Mouse (Mus musculus): Measurements from ENCODE around the gene Gm49366. TPM values are rescaled to one million over a fixed set of nuclear protein-coding genes. Genes with fewer than 3 reads are reported as not detected.
A peak's percentile ranks its signal among the peaks of the same experiment; 100 is the strongest.
"Not testable (repeated sequence)": the region's sequence is repeated elsewhere in the genome, so short reads cannot be mapped to it uniquely, and the experiment has no call there.

The Gm49366 gene
- polyA plus RNA-seq, 1 experiment from 2014 or later: not detected

- ATAC-seq (ENCODE audit: insufficient read depth) (no peak), DNase-seq (no peak)
- Histone ChIP-seq H3K4me3 (ENCODE audit: low read depth, low read length) (no peak overlapping the region), H3K27ac (ENCODE audit: low read depth) (no peak overlapping the region), H3K9ac (no peak overlapping the region), H3K27me3 (ENCODE audit: insufficient read depth, low read length) (0 out of 2 replicates have a peak, but pooled peaks cover 1% of the 10 kb centered on the region), H3K4me2 (no peak overlapping the region), H3K9me3 (ENCODE audit: low read depth, low read length) (no peaks in the 10 kb centered on the region), H3K36me3 (ENCODE audit: insufficient read depth) (no peaks in the 10 kb centered on the region), H3K4me1 (ENCODE audit: insufficient read depth) (no peaks in the 10 kb centered on the region)
- no peak for TF ChIP-seq CTCF (IDR thresholded peaks at IDR 0.05; ENCODE audit: low read depth)
- WGBS: 89% methylated on average over 1 of the region's 1 CpGs
These were observed 8.2 kb downstream of the Gm49366 start for GRCm38 (mm10) chr12:84046906-84047305.

DNA sequence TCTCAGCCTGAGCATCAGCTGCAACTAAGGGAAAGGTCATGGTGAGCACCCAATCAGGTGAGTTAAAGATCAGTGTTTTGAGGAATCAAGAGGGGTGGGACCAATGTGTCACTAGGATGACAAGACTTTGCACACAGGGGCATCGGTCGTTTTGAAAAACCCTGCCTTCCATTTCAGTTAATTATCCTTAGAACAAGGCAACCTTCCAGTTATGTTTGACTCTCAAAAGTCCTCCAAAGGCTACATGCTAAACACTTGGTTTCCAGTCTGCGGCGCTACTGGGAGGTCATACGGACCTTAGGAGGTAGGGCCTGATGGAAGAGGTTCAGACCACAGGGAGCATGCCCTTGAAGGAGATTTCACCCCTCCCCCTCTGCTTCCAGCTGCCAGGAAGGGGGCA lies 12.0 kb downstream of the Gm49366 start:
- H3K4me1 ChIP-seq (ENCODE audit: insufficient read depth); H3K36me3 ChIP-seq (ENCODE audit: insufficient read depth); H3K9ac ChIP-seq; H3K4me2 ChIP-seq; ATAC-seq (ENCODE audit: insufficient read depth); DNase-seq; H3K9me3 ChIP-seq (ENCODE audit: low read depth, low read length); H3K27ac ChIP-seq (ENCODE audit: low read depth); H3K4me3 ChIP-seq (ENCODE audit: low read depth, low read length): not testable (repeated sequence)
- 85% methylated on average over 5 of the region's 5 CpGs for WGBS
- peaks cover 12% of the 10 kb centered on the region; the same call in 1 of the 2 replicates for H3K27me3 ChIP-seq (ENCODE audit: insufficient read depth, low read length)

- Histone ChIP-seq H3K27ac (ENCODE audit: low read depth) (no peak within 1 kb of the TSS), H3K9me3 (ENCODE audit: low read depth, low read length) (no peaks in the 10 kb centered on the region), H3K4me1 (ENCODE audit: insufficient read depth) (no peaks in the 10 kb centered on the region), H3K9ac (no peak within 1 kb of the TSS), H3K4me2 (no peak within 1 kb of the TSS), H3K36me3 (ENCODE audit: insufficient read depth) (no peaks in the 10 kb centered on the region), H3K27me3 (ENCODE audit: insufficient read depth, low read length) (peaks cover 12% of the 10 kb centered on the region; the same call in 1 of the 2 replicates), H3K4me3 (ENCODE audit: low read depth, low read length) (no peak within 1 kb of the TSS)
- WGBS: 71% methylated on average over 5 of the region's 5 CpGs
- DNase-seq: no peak
- TF ChIP-seq CTCF (IDR thresholded peaks at IDR 0.05; ENCODE audit: low read depth): no peak
- no peak for ATAC-seq (ENCODE audit: insufficient read depth)
These were observed 13.3 kb downstream of the Gm49366 start, which contains the start of gene Acot3 for GRCm38 (mm10) chr12:84051937-84052474. Acot3 (plus strand) TSS chr12:84052144.

GRCm38 (mm10) chr12:84052609-84053008 lies 13.9 kb downstream of the Gm49366 start:
- WGBS: 83% methylated on average over 7 of the region's 7 CpGs
- H3K27ac ChIP-seq (ENCODE audit: low read depth): no peak overlapping the region
- H3K4me1 ChIP-seq (ENCODE audit: insufficient read depth): no peaks in the 10 kb centered on the region
- H3K9me3 ChIP-seq (ENCODE audit: low read depth, low read length): no peaks in the 10 kb centered on the region
- no peak overlapping the region for H3K9ac ChIP-seq
- H3K27me3 ChIP-seq (ENCODE audit: insufficient read depth, low read length): peaks cover 12% of the 10 kb centered on the region; the same call in 1 of the 2 replicates
- no peaks in the 10 kb centered on the region for H3K36me3 ChIP-seq (ENCODE audit: insufficient read depth)
- ATAC-seq (ENCODE audit: insufficient read depth) (no peak), DNase-seq (no peak)
- TF ChIP-seq CTCF (IDR thresholded peaks at IDR 0.05; ENCODE audit: low read depth): no peak
- no peak overlapping the region for H3K4me2 ChIP-seq
- no peak overlapping the region for H3K4me3 ChIP-seq (ENCODE audit: low read depth, low read length)

GRCm38 (mm10) chr12:84053173-84053572 lies 14.4 kb downstream of the Gm49366 start:
- Histone ChIP-seq H3K4me2 (peak overlapping the region; percentile 80), H3K27ac (ENCODE audit: low read depth) (no peak overlapping the region), H3K9me3 (ENCODE audit: low read depth, low read length) (no peaks in the 10 kb centered on the region), H3K4me3 (ENCODE audit: low read depth, low read length) (peak overlapping the region; percentile 41), H3K36me3 (ENCODE audit: insufficient read depth) (no peaks in the 10 kb centered on the region), H3K27me3 (ENCODE audit: insufficient read depth, low read length) (peaks cover 12% of the 10 kb centered on the region; the same call in 1 of the 2 replicates), H3K9ac (peak overlapping the region; percentile 44), H3K4me1 (ENCODE audit: insufficient read depth) (no peaks in the 10 kb centered on the region)
- WGBS: 5% methylated on average over 16 of the region's 16 CpGs
- DNase-seq (peak; percentile 16), ATAC-seq (ENCODE audit: insufficient read depth) (no peak)
- TF ChIP-seq CTCF (IDR thresholded peaks at IDR 0.05; ENCODE audit: low read depth): no peak

DNA sequence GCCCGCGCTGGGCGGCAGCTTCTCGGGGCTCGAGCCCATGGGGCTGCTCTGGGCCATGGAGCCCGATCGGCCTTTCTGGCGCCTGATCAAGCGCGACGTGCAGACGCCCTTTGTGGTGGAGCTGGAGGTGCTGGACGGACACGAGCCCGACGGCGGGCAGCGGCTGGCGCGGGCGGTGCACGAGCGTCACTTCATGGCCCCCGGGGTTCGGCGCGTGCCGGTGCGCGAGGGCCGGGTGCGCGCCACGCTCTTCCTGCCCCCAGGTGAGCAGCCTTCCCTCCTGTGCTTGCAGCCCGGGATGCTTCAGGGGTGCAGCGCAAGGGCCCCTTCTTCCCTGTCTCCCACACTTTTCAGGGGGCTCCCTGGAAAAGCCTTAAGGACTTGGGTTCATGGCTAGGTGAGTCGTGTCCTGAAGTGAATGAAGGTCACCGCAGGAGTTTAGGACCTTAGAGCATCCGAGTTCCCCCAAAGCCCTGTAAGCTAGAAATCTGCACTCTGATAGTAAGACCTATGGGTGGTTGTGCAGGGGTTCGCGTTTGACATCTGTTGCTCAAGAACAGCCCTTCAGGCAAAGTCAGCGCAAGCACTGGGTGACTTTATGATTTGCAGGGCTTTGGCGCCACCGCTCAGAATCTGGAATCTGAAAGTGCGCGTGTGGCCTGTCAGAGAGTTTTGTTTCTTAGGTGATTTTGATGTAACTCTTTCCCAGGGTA lies 15.1 kb downstream of the Gm49366 start:
- Histone ChIP-seq H3K9me3 (ENCODE audit: low read depth, low read length) (no peaks in the 10 kb centered on the region), H3K4me2 (peak overlapping the region; percentile 80), H3K4me3 (ENCODE audit: low read depth, low read length) (peak overlapping the region; percentile 41), H3K27ac (ENCODE audit: low read depth) (no peak overlapping the region), H3K4me1 (ENCODE audit: insufficient read depth) (no peaks in the 10 kb centered on the region), H3K36me3 (ENCODE audit: insufficient read depth) (no peaks in the 10 kb centered on the region), H3K9ac (peak overlapping the region; percentile 44), H3K27me3 (ENCODE audit: insufficient read depth, low read length) (peaks cover 12% of the 10 kb centered on the region; the same call in 1 of the 2 replicates)
- ATAC-seq (ENCODE audit: insufficient read depth) (no peak), DNase-seq (peak; percentile 76)
- TF ChIP-seq CTCF (IDR thresholded peaks at IDR 0.05; ENCODE audit: low read depth): peak; percentile 27; the same call in 1 of the 2 replicates
- WGBS: 3% methylated on average over 36 of the region's 46 CpGs

- Histone ChIP-seq H3K36me3 (ENCODE audit: insufficient read depth) (no peaks in the 10 kb centered on the region), H3K9ac (no peak overlapping the region), H3K4me3 (ENCODE audit: low read depth, low read length) (no peak overlapping the region), H3K27ac (ENCODE audit: low read depth) (no peak overlapping the region), H3K4me1 (ENCODE audit: insufficient read depth) (no peaks in the 10 kb centered on the region), H3K9me3 (ENCODE audit: low read depth, low read length) (no peaks in the 10 kb centered on the region), H3K27me3 (ENCODE audit: insufficient read depth, low read length) (no peaks in the 10 kb centered on the region), H3K4me2 (no peak overlapping the region)
- peak; percentile 41 for TF ChIP-seq CTCF (IDR thresholded peaks at IDR 0.05; ENCODE audit: low read depth)
- ATAC-seq (ENCODE audit: insufficient read depth) (no peak), DNase-seq (peak; percentile 68)
- WGBS: 28% methylated on average over 2 of the region's 2 CpGs
These were observed 22.2 kb downstream of the Gm49366 start for GRCm38 (mm10) chr12:84060946-84061345.

Data from lung, embryonic 14.5 days (tissue).